Mouse (Mus musculus): ENCODE measurements around the gene Fam8a1. TPM values are rescaled to one million over a fixed set of nuclear protein-coding genes. Genes with fewer than 3 reads are reported as not detected.

Fam8a1 gene
- 16.9 and 23.4 TPM in 2 replicates for polyA plus RNA-seq (2012; rRNA removed)

GRCm38 (mm10) chr13:46669048-46669619, at the start of gene Fam8a1:
TSS of gene Fam8a1 (plus strand) at chr13:46669522.
- TF ChIP-seq POLR2A (IDR thresholded peaks at IDR 0.05; ENCODE audit: borderline replicate concordance, extremely low read depth, low read depth, low read length) (peak; percentile 63; the same call in 1 of the 2 replicates), CTCF (IDR thresholded peaks at IDR 0.05; ENCODE audit: insufficient read depth, low read length) (no peak)

GRCm38 (mm10) chr13:46619633-46620032, 49.7 kb upstream of the Fam8a1 start:
- no peak for DNase-seq
- 13% methylated on average over 11 of the region's 11 CpGs for WGBS
- TF ChIP-seq POLR2A (IDR thresholded peaks at IDR 0.05; ENCODE audit: borderline replicate concordance, extremely low read depth, low read depth, low read length) (no peak), CTCF (IDR thresholded peaks at IDR 0.05; ENCODE audit: insufficient read depth, low read length) (no peak)
- no peaks in the 10 kb centered on the region; the same call in 1 of the 2 replicates for H3K4me1 ChIP-seq (ENCODE audit: control insufficient read depth, insufficient read depth, low read length)
- H3K4me3 ChIP-seq (replicated peaks; ENCODE audit: extremely low read depth, low read depth, low read length), result no peak overlapping the region

More at GRCm38 (mm10) chr13:46669048-46669619, at the start of gene Fam8a1:
- DNase-seq, result peak; percentile 93
- Histone ChIP-seq H3K4me1 (ENCODE audit: control insufficient read depth, insufficient read depth, low read length) (0 out of 2 replicates have a peak, but pooled peaks cover 3% of the 10 kb centered on the region), H3K4me3 (replicated peaks; ENCODE audit: extremely low read depth, low read depth, low read length) (peak within 1 kb of the TSS; percentile 87)
- under 1% methylated on average over 46 of the region's 46 CpGs for WGBS

- DNase-seq, result no peak
- Histone ChIP-seq H3K4me3 (replicated peaks; ENCODE audit: extremely low read depth, low read depth, low read length) (no peak overlapping the region), H3K4me1 (ENCODE audit: control insufficient read depth, insufficient read depth, low read length) (no peaks in the 10 kb centered on the region; the same call in 1 of the 2 replicates)
- 86% methylated on average over 7 of the region's 7 CpGs for WGBS
- TF ChIP-seq CTCF (IDR thresholded peaks at IDR 0.05; ENCODE audit: insufficient read depth, low read length), result no peak
Measured at GRCm38 (mm10) chr13:46620964-46621757, 48.2 kb upstream of the Fam8a1 start.

- TF ChIP-seq CTCF (IDR thresholded peaks at IDR 0.05; ENCODE audit: insufficient read depth, low read length), result no peak
- TF ChIP-seq POLR2A (IDR thresholded peaks at IDR 0.05; ENCODE audit: borderline replicate concordance, extremely low read depth, low read depth, low read length), result no peak
- Histone ChIP-seq H3K4me3 (replicated peaks; ENCODE audit: extremely low read depth, low read depth, low read length) (no peak overlapping the region), H3K4me1 (ENCODE audit: control insufficient read depth, insufficient read depth, low read length) (no peaks in the 10 kb centered on the region)
- 62% methylated on average over 9 of the region's 9 CpGs for WGBS
- no peak for DNase-seq
Measured at GRCm38 (mm10) chr13:46626608-46627007, 42.7 kb upstream of the Fam8a1 start.

GRCm38 (mm10) chr13:46627841-46628240, 41.5 kb upstream of the Fam8a1 start:
- Histone ChIP-seq H3K4me1 (ENCODE audit: control insufficient read depth, insufficient read depth, low read length) (no peaks in the 10 kb centered on the region), H3K4me3 (replicated peaks; ENCODE audit: extremely low read depth, low read depth, low read length) (no peak overlapping the region)
- DNase-seq, result no peak
- WGBS, result 58% methylated on average over 10 of the region's 10 CpGs
- TF ChIP-seq CTCF (IDR thresholded peaks at IDR 0.05; ENCODE audit: insufficient read depth, low read length) (no peak), POLR2A (IDR thresholded peaks at IDR 0.05; ENCODE audit: borderline replicate concordance, extremely low read depth, low read depth, low read length) (no peak)

- Histone ChIP-seq H3K4me1 (ENCODE audit: control insufficient read depth, insufficient read depth, low read length) (no peaks in the 10 kb centered on the region), H3K4me3 (replicated peaks; ENCODE audit: extremely low read depth, low read depth, low read length) (no peak overlapping the region)
- WGBS, result 77% methylated on average over 6 of the region's 6 CpGs
- DNase-seq, result no peak
- no peak for TF ChIP-seq POLR2A (IDR thresholded peaks at IDR 0.05; ENCODE audit: borderline replicate concordance, extremely low read depth, low read depth, low read length)
- TF ChIP-seq CTCF (IDR thresholded peaks at IDR 0.05; ENCODE audit: insufficient read depth, low read length), result no peak
Measured at GRCm38 (mm10) chr13:46629391-46629790, 39.9 kb upstream of the Fam8a1 start.

- TF ChIP-seq CTCF (IDR thresholded peaks at IDR 0.05; ENCODE audit: insufficient read depth, low read length) (no peak), POLR2A (IDR thresholded peaks at IDR 0.05; ENCODE audit: borderline replicate concordance, extremely low read depth, low read depth, low read length) (no peak)
- no peak for DNase-seq
- 42% methylated on average over 4 of the region's 4 CpGs for WGBS
- no peaks in the 10 kb centered on the region for H3K4me1 ChIP-seq (ENCODE audit: control insufficient read depth, insufficient read depth, low read length)
- no peak overlapping the region for H3K4me3 ChIP-seq (replicated peaks; ENCODE audit: extremely low read depth, low read depth, low read length)
Measured at GRCm38 (mm10) chr13:46632796-46633195, 36.5 kb upstream of the Fam8a1 start.

GRCm38 (mm10) chr13:46633320-46634132, 35.8 kb upstream of the Fam8a1 start:
- TF ChIP-seq POLR2A (IDR thresholded peaks at IDR 0.05; ENCODE audit: borderline replicate concordance, extremely low read depth, low read depth, low read length) (no peak), CTCF (IDR thresholded peaks at IDR 0.05; ENCODE audit: insufficient read depth, low read length) (no peak)
- H3K4me3 ChIP-seq (replicated peaks; ENCODE audit: extremely low read depth, low read depth, low read length), result no peak overlapping the region
- 67% methylated on average over 18 of the region's 18 CpGs for WGBS
- H3K4me1 ChIP-seq (ENCODE audit: control insufficient read depth, insufficient read depth, low read length), result no peaks in the 10 kb centered on the region
- DNase-seq, result no peak

GRCm38 (mm10) chr13:46634133-46634488, 35.2 kb upstream of the Fam8a1 start:
- WGBS, result 65% methylated on average over 6 of the region's 6 CpGs
- Histone ChIP-seq H3K4me3 (replicated peaks; ENCODE audit: extremely low read depth, low read depth, low read length) (no peak overlapping the region), H3K4me1 (ENCODE audit: control insufficient read depth, insufficient read depth, low read length) (no peaks in the 10 kb centered on the region)
- no peak for TF ChIP-seq POLR2A (IDR thresholded peaks at IDR 0.05; ENCODE audit: borderline replicate concordance, extremely low read depth, low read depth, low read length)
- no peak for TF ChIP-seq CTCF (IDR thresholded peaks at IDR 0.05; ENCODE audit: insufficient read depth, low read length)
- DNase-seq, result no peak
